Mouse (Mus musculus) testis, adult 2 months (tissue): Measurements from ENCODE around the gene Atp6v1fnb. TPM values are rescaled to one million over a fixed set of nuclear protein-coding genes. Genes with fewer than 3 reads are reported as not detected.

ENCODE experiments used
- H3K27ac ChIP-seq: fragments of 200-500 bp; 2 replicates; pipeline ENCODE4 v1.5.1; 2012; ENCODE audit warnings: low read depth, low read length; ENCODE audit not compliant: control insufficient read depth, insufficient read depth
- H3K27me3 ChIP-seq: fragments of 200-500 bp; 2 replicates; pipeline ENCODE4 v1.6.1; 2012; ENCODE audit warnings: mild to moderate bottlenecking, low read length, moderate library complexity; ENCODE audit not compliant: control insufficient read depth, insufficient read depth
- H3K36me3 ChIP-seq: fragments of 200-500 bp; 2 replicates; pipeline ENCODE4 v1.6.1; 2012; ENCODE audit warnings: mild to moderate bottlenecking, low read length; ENCODE audit not compliant: control insufficient read depth, insufficient read depth
- H3K4me1 ChIP-seq: fragments of 200-500 bp; 2 replicates; pipeline ENCODE4 v1.6.1; 2012; ENCODE audit warnings: low read length; ENCODE audit not compliant: control insufficient read depth, insufficient read depth
- H3K4me3 ChIP-seq: fragments of 200-500 bp; 2 replicates; pipeline ENCODE4 v1.5.1; 2012; ENCODE audit warnings: low read depth, mild to moderate bottlenecking, low read length, moderate library complexity, mixed read lengths; ENCODE audit not compliant: control insufficient read depth
- CTCF ChIP-seq: fragments of 200-500 bp; IDR thresholded peaks from 2 replicates; pipeline ENCODE4 v1.5.1; 2012; ENCODE audit warnings: low read depth, mild to moderate bottlenecking, inconsistent platforms, low read length, moderate library complexity; ENCODE audit not compliant: control insufficient read depth, insufficient read depth, insufficient replicate concordance
- POLR2A ChIP-seq: fragments of 200-500 bp; IDR thresholded peaks from 2 replicates; pipeline ENCODE4 v1.6.1; 2012; ENCODE audit warnings: low read depth, mild to moderate bottlenecking, inconsistent platforms, low read length, moderate library complexity; ENCODE audit not compliant: control insufficient read depth
- polyA plus RNA-seq: library from polyadenylated mRNA; depleted of rRNA; stranded (reverse); fragments of >200 nt; gene quantifications from 2 replicates; pipeline ENCODE4 v1.2.3, GENCODE M21; 2012

The Atp6v1fnb gene
- polyA plus RNA-seq, 1 experiment = 26.9 TPM

DNA sequence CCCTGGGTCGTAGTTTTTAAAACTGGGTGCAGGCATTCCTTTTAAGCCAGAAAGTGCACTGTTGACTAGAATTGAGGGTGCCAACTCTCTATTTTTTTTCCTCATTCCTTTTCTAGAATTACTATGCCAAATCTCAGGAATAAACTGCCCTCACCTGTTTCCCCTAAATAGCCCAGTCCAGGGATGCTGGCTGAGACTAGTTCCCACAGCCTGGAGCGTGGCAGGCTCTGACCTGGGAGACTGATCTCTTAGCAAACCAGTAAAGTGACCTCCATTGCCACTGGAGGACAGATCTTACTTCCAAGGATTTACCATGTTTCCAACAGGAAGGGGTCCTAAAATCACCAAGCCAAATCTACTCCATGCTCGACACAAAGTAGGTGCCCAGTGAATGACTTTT lies 2.4 kb upstream of the Atp6v1fnb start:
- Histone ChIP-seq H3K4me1 (no peaks in the 10 kb centered on the region; the same call in 1 of the 2 replicates), H3K27me3 (no peaks in the 10 kb centered on the region), H3K36me3 (no peaks in the 10 kb centered on the region), H3K27ac (no peak overlapping the region), H3K4me3 (peak overlapping the region; percentile 88)
- no peak for TF ChIP-seq POLR2A
- no peak for TF ChIP-seq CTCF

DNA sequence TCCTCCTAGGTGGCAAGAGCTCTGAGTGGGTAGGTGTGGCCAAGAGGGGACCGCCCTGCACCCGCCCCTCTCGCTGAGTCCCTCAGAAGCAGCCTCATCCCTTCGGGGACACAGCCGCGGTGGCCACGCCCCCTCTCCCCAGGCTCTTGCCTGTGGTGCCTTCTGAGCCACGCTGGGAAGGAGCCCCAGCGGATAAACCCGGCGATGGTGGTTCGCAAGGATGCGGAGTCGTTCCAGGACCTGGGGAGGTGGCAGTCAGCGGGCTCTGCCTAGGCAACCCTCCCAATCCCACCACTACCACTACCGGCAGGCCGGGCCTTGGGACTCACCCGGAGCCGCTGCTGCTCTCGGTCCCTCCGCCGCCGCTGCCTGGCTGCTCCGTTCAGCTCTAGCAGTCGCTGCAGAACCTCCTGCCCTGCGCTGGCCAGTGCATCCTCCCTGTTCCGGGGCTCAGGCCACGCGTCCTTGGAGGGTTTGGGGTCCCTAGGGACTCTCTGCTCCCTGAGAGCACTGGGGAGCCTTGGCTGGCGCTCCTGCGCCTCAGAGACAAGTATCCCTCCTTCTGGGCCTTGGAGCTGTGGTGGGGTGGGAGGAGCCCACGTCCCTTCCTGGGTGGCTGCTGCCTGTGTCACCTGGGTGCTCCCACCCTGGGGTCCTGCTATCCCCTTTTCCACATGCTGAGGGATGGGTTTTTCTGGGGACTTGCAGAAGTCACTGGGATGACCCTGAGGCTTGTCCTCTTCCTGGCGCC lies 2.9 kb downstream of the Atp6v1fnb start:
- TF ChIP-seq POLR2A (no peak), CTCF (no peak)
- Histone ChIP-seq H3K27ac (no peak overlapping the region), H3K4me3 (peak overlapping the region; percentile 59), H3K4me1 (no peaks in the 10 kb centered on the region; the same call in 1 of the 2 replicates), H3K36me3 (no peaks in the 10 kb centered on the region), H3K27me3 (no peaks in the 10 kb centered on the region)

DNA sequence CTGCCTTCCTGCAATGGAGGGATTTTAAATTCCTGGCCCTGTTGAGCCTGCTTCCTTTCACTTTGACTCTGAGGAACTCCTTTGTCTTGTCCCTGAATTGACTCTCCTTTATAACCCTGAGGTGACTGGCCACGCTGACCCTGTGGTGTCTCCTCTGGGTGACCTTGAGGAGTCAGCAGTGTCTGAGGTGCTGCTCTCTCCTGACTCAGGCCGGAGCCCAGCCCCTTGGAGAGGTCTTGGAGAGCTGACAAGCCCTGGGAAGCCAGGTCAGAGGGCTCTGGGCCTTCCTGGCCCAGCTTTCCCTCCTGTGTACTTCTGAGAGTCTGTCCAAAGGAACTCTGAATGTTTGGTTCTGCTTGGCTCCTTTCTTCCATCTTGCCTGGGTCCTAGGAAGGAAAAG lies 3.5 kb downstream of the Atp6v1fnb start:
- TF ChIP-seq POLR2A (no peak), CTCF (no peak)
- H3K36me3 ChIP-seq = no peaks in the 10 kb centered on the region
- H3K27me3 ChIP-seq = no peaks in the 10 kb centered on the region
- no peak overlapping the region for H3K27ac ChIP-seq
- H3K4me1 ChIP-seq = no peaks in the 10 kb centered on the region; the same call in 1 of the 2 replicates
- no peak overlapping the region for H3K4me3 ChIP-seq

DNA sequence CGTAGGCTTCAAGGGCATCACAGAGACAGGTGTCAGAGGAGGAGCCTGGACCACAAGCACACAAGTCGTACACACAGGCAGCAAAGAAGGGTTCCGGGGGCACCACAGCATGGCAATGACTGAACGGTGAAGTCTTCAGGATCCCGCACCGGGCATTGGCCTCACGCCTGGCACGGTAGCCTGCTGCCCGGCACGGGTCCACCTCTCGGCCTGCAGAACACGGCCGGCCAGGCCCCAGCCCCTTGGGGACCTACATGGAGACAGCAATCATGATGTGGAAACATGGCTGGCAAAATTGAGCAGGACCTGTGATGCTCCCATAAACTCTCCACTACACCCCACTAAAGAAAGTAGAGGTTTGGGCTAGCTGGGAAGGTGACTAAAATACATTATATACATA lies 11.5 kb downstream of the Atp6v1fnb start:
- no peak for TF ChIP-seq POLR2A
- TF ChIP-seq CTCF = no peak
- Histone ChIP-seq H3K4me1 (no peaks in the 10 kb centered on the region), H3K27me3 (no peaks in the 10 kb centered on the region), H3K4me3 (no peak overlapping the region), H3K36me3 (no peaks in the 10 kb centered on the region), H3K27ac (no peak overlapping the region)

DNA sequence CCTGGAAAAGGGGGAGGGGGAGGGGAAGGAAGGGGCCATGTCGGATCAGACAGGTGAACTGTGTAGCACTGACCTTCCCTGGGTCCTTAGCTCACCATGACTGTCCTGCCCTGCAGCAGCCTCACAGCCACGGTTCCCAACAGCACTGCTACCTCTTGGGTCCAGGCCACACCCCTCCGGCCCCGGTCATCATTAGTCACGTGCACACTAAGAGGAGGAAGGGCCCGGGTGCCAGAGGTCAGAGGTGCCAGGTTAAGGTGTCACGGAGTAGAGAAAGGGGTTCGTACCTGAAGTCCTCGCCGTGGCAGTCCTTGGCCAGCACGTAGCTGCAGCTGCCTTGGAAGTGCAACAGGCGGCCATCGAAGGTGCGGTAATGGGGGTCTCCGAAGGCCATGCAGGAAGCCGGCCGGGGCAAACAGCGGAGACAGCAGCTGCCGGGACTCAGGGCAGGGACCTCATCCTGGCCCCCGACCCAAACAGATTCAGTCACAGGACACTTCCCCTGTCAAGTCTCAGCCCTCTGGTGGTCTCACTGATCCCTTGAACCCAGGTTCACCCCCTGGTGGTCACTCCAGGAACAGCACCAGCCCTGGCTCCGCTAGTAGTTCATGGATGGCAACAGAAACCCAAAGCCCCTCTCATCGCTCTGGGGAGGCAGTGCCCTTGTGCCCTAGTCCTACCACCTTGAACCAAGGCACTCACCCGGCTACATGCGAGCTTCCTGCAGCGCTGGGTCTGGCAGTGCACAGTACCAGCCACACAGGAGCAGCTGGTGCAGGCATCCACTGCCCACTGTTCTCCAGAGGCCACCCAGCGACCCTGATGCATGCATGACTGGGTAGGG lies 13.7 kb downstream of the Atp6v1fnb start:
- peak overlapping the region; percentile 12 for H3K4me3 ChIP-seq
- TF ChIP-seq POLR2A (no peak), CTCF (peak; percentile 89)
- H3K36me3 ChIP-seq = no peaks in the 10 kb centered on the region
- H3K4me1 ChIP-seq = no peaks in the 10 kb centered on the region
- no peak overlapping the region for H3K27ac ChIP-seq
- no peaks in the 10 kb centered on the region for H3K27me3 ChIP-seq

DNA sequence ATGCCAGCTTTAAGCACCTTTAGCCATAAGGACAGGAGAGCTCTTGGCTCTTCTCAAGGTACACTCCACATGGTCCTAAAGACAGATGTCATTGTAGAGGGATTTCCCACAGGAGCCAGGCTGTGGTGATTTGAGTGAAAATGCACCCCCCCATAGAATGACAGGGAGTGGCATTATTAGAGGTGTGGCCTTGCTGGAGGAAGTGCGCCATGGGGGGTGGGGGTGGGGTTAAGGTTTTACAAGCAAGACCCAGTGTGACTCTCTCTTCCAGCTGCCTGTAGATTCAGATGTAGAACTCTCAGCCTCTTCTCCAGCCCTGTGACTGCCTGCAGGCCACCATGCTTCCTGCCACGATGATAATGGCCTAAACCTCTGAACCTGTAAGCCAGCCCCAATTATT lies 14.7 kb downstream of the Atp6v1fnb start:
- Histone ChIP-seq H3K36me3 (no peaks in the 10 kb centered on the region), H3K4me1 (no peaks in the 10 kb centered on the region), H3K27ac (no peak overlapping the region), H3K4me3 (no peak overlapping the region), H3K27me3 (no peaks in the 10 kb centered on the region)
- TF ChIP-seq POLR2A = no peak

DNA sequence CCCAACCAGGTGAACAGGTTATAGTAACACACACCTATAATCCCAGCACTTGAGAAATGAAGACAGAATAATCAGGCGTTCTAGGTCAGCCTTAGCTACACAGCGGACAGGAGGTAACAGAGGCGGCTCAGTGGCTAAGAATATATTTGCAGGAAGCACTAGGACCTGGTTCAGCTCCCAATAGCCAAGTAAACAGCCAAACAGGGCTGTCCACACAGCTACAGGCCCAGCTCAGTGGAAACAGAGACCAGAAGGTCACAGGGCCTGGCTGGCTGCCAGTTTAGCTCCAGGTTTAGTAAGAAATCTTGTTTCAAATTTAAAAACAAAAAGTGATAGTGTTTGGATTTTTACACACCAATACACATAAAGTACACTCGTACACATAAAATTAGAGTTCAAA lies 22.9 kb downstream of the Atp6v1fnb start:
- no peaks in the 10 kb centered on the region for H3K27me3 ChIP-seq
- no peak overlapping the region for H3K4me3 ChIP-seq
- TF ChIP-seq CTCF (no peak), POLR2A (no peak)
- no peaks in the 10 kb centered on the region for H3K36me3 ChIP-seq
- no peak overlapping the region for H3K27ac ChIP-seq
- H3K4me1 ChIP-seq = peaks cover 3% of the 10 kb centered on the region; the same call in 1 of the 2 replicates
